Mouse (Mus musculus) megakaryocyte, embryonic 14.5 days (primary cell): ENCODE measurements around the gene Adm. TPM values are rescaled to one million over a fixed set of nuclear protein-coding genes. Genes with fewer than 3 reads are reported as not detected.
A peak's percentile ranks its signal among the peaks of the same experiment; 100 is the strongest.
"Not testable (repeated sequence)": the region's sequence is repeated elsewhere in the genome, so short reads cannot be mapped to it uniquely, and the experiment has no call there.

ENCODE experiments used
- H3K27me3 ChIP-seq: replicated peaks from 2 replicates; pipeline ENCODE3; 2012; ENCODE audit warnings: inconsistent platforms
- H3K36me3 ChIP-seq: replicated peaks from 2 replicates; pipeline ENCODE3; 2012; ENCODE audit warnings: low read length, inconsistent platforms, mixed read lengths
- H3K4me1 ChIP-seq: 2 replicates; pipeline ENCODE4 v1.6.1; 2012; ENCODE audit warnings: inconsistent platforms
- H3K4me3 ChIP-seq: replicated peaks from 2 replicates; pipeline ENCODE3; 2012; ENCODE audit warnings: moderate library complexity, mild to moderate bottlenecking, inconsistent platforms
- H3K9me3 ChIP-seq: 2 replicates; pipeline ENCODE4 v1.6.1; 2012; ENCODE audit warnings: inconsistent platforms
- FLI1 ChIP-seq: IDR thresholded peaks from 2 replicates; pipeline ENCODE4 v1.6.1; 2012; ENCODE audit warnings: low read length, inconsistent platforms, mixed read lengths
- GATA1 ChIP-seq: IDR thresholded peaks from 3 replicates; pipeline ENCODE4 v1.6.1; 2012; ENCODE audit warnings: mixed read lengths, low read length, inconsistent platforms, borderline replicate concordance
- polyA plus RNA-seq: library from polyadenylated mRNA; stranded (reverse); fragments of >175 nt; gene quantifications from 2 replicates; pipeline ENCODE4 v1.2.3, GENCODE M21; 2012; ENCODE audit warnings: low replicate concordance; ENCODE audit not compliant: insufficient read depth

Adm gene
- not detected in 2 replicates for polyA plus RNA-seq

DNA sequence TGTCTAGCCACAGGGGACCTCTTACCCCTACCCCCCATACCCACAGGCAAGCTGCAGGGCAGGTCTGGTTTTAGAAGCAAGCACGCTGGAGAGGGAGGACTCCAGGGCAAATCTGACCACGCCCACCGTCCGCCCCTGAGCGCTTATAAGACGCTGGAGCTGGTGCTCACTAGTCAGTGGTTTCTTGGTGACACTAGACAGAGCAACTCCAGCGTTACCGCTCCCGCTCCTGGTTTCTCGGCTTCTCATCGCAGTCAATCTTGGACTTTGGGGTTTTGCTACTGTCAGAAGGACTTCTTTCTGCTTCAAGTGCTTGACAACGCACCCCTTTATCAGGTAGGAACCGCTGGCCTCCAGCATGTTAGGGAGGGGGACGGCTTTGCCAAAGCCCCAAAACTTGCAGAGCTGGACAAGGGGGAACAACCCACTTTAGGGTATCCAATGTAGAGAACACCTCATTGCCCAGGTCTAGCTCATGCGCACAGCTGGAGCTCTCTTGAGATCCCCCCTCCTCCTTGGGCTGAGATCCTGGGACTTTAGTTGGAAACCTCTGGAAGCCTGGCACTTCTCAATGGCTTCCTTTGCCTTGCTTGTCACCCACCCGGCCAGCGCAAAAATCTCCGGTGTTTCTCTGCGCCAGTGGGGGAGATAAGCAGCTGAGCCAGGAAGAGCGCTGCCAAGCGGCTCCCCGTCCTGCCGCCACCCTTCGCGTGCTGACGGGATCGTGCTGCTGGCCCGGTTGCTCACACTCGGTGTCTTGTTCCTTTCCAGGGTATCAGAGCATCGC lies at the start of gene Adm:
Gene Adm, plus strand, starts transcription at position 176 of the 787 bp plus-strand sequence.
- no peaks in the 10 kb centered on the region for H3K36me3 ChIP-seq
- H3K4me3 ChIP-seq, result peak within 1 kb of the TSS; percentile 86
- H3K4me1 ChIP-seq, result peaks cover 55% of the 10 kb centered on the region
- no peaks in the 10 kb centered on the region for H3K9me3 ChIP-seq
- peaks cover 94% of the 10 kb centered on the region for H3K27me3 ChIP-seq
- TF ChIP-seq GATA1 (no peak), FLI1 (no peak)

DNA sequence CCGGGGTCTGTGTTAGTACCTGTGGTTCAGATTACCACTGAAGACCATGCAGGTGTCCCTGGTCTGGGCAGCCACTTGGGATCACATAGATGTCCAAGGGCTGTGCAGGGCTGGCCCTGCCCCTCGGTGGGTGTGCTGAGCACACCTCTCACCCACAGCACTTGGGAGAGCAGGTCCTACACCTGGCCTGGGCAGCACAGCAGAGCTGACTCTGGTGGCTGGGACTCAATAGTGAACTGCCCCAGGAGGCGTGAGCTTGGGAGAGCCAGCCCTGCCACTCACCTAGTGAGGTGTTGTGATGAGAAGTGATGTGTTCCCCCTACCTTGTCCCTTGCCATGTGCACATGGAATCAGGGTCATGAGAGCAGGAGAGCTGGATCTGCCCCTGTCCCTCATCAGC lies 43.8 kb upstream of the Adm start:
- TF ChIP-seq FLI1, result no peak
- TF ChIP-seq GATA1, result no peak
- Histone ChIP-seq H3K9me3 (no peaks in the 10 kb centered on the region), H3K4me3 (no peak overlapping the region), H3K27me3 (peaks cover 9% of the 10 kb centered on the region), H3K4me1 (no peaks in the 10 kb centered on the region), H3K36me3 (no peaks in the 10 kb centered on the region)

DNA sequence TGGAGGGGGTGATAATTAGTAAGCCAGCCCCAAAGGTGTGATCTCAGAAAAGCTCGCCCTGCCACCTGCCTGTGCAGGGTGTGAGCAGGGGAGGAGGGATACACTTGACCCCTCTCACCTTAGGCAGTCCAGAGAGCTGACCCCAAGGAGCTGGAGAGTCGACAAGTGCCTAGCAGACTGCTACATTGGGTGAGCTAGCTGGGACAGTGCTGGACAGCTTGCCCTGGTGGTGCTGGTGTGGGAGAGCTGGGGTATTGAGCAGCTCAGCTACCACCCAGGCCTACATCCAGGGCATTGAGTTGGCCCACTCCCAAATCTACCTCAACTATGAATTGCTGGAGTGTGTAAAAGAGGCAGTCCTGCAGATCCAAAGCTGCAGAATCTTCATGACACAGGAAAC lies 43.3 kb upstream of the Adm start:
- Histone ChIP-seq H3K4me3 (no peak overlapping the region), H3K27me3 (peaks cover 9% of the 10 kb centered on the region), H3K4me1 (no peaks in the 10 kb centered on the region), H3K36me3 (no peaks in the 10 kb centered on the region), H3K9me3 (no peaks in the 10 kb centered on the region)
- TF ChIP-seq FLI1 (no peak), GATA1 (no peak)

DNA sequence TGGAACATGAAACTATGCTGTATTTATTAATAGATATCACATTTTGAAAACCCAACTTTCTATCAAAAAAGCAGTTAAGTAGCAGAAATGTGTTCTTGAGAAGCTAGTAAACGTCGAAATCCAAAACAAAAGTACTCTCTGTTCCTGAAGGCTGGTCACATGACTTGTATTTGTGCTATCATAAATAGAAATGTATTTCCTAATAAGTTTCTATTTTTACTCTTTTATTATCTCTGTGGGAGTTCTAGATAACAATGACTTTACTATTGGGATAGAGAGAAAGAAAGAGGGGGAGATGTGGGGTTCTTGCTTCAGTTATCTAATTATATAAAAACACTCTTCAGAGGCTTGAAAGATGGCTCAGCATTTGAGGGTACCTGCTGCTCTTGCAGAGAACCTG lies 42.2 kb upstream of the Adm start:
- Histone ChIP-seq H3K27me3 (peaks cover 9% of the 10 kb centered on the region), H3K4me1 (no peaks in the 10 kb centered on the region), H3K36me3 (no peaks in the 10 kb centered on the region), H3K9me3 (no peaks in the 10 kb centered on the region), H3K4me3 (no peak overlapping the region)
- TF ChIP-seq GATA1 (no peak), FLI1 (no peak)

DNA sequence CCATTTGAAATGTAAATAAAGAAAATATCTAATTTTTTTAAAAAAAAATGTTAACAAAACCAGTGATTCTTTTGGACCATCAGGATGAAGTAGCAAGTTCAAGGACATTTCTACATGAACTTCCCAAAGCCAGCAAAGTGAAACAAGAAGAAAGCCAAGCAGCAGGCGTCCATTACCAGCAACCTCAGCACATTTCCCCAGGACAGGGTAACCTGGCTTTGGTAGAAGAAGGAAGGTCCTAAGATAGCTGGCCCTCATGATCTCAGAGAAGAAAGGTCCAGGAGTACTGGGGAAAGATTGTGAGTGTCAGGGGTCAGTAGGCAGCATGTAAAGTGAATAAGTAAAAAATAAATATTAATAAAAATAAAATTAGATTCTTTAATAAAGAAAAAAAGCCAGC lies 39.7 kb upstream of the Adm start:
- no peaks in the 10 kb centered on the region for H3K36me3 ChIP-seq
- TF ChIP-seq FLI1 (no peak), GATA1 (no peak)
- peaks cover 9% of the 10 kb centered on the region for H3K27me3 ChIP-seq
- no peaks in the 10 kb centered on the region for H3K4me1 ChIP-seq
- H3K9me3 ChIP-seq, result no peaks in the 10 kb centered on the region
- no peak overlapping the region for H3K4me3 ChIP-seq

DNA sequence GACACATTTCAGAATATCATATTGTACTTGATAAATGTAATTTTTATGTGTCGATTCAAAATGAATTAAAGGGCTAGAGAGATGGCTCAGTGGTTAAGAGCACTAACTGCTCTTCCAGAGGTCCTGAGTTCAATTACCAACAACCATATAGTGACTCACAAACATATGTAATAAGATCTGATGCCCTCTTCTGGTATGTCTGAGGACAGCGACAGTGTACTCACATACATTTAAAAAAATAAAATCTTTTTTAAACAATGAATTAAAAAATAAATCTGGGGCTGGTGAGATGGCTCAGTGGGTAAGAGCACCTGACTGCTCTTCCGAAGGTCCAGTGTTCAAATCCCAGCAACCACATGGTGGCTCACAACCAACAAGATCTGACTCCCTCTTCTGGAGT lies 33.5 kb upstream of the Adm start:
- not testable (repeated sequence) for H3K36me3 ChIP-seq, H3K4me1 ChIP-seq, H3K27me3 ChIP-seq, H3K4me3 ChIP-seq, H3K9me3 ChIP-seq

DNA sequence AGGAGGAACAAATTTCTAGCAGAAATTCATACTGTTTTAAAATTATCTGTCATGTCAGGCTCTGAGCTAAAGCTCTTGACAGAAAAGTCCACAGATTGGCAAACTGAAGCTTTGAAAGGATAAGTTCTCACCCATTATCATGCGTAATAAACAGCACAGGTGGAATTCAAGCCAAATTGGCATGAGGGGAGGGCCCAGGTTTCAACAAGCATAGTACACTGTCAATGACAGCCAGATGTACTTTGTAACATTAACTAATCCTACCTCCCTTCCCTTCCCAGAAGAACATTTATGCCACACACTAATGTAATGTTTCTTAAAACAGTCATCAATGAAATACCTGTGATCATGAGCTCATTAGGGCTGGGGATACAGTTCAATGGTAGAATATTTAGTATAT lies 30.3 kb upstream of the Adm start:
- no peak overlapping the region for H3K4me3 ChIP-seq
- TF ChIP-seq GATA1 (no peak), FLI1 (no peak)

DNA sequence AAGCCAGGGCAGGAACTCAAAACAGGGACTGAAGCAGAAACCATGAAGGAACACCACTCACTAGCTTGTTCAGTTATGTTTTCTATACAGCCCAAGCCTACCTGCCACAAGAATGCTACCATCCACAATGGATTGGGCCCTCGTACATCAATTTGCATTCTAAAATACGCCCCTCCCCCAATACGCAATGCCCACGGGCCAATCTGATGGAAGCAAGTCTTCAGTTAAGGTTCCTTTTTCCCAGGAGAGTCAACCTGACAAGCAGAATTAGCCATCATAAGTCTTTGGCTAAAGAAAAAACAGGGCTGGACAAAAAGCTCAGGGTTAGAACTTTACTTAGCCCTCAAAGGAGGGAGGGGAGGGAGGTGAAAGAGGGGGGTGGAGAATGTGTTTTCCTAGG lies 22.0 kb upstream of the Adm start:
- H3K4me3 ChIP-seq, result no peak overlapping the region
- peaks cover 11% of the 10 kb centered on the region for H3K9me3 ChIP-seq
- TF ChIP-seq FLI1 (no peak), GATA1 (no peak)
- peaks cover 30% of the 10 kb centered on the region for H3K27me3 ChIP-seq
- H3K36me3 ChIP-seq, result no peaks in the 10 kb centered on the region
- no peaks in the 10 kb centered on the region for H3K4me1 ChIP-seq

More for the DNA sequence above, 30.3 kb upstream of the Adm start:
- H3K36me3 ChIP-seq, result no peaks in the 10 kb centered on the region
- peaks cover 6% of the 10 kb centered on the region for H3K27me3 ChIP-seq
- H3K9me3 ChIP-seq, result peaks cover 6% of the 10 kb centered on the region
- H3K4me1 ChIP-seq, result no peaks in the 10 kb centered on the region

DNA sequence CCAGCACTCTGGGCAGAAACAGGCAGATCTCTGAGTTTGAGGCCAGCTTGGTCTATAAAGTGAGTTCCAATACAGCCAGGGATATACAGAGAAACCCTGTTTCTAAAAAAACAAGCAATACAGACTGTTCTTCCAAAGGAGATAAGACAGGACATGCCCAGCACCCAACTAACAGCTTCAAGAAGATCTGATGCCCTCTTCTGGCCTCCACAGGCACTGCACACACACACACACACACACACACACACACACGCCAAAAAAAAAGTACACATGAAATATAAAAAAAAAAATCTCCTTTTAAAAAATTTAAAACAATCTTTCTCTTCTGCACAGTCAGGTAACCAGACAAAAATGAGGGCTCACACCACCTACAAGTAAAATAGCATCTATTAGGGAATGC lies 20.6 kb upstream of the Adm start:
- Histone ChIP-seq H3K9me3 (peaks cover 11% of the 10 kb centered on the region), H3K4me3 (no peak overlapping the region), H3K4me1 (no peaks in the 10 kb centered on the region), H3K36me3 (no peaks in the 10 kb centered on the region), H3K27me3 (peaks cover 35% of the 10 kb centered on the region)
- TF ChIP-seq FLI1 (no peak), GATA1 (no peak)

DNA sequence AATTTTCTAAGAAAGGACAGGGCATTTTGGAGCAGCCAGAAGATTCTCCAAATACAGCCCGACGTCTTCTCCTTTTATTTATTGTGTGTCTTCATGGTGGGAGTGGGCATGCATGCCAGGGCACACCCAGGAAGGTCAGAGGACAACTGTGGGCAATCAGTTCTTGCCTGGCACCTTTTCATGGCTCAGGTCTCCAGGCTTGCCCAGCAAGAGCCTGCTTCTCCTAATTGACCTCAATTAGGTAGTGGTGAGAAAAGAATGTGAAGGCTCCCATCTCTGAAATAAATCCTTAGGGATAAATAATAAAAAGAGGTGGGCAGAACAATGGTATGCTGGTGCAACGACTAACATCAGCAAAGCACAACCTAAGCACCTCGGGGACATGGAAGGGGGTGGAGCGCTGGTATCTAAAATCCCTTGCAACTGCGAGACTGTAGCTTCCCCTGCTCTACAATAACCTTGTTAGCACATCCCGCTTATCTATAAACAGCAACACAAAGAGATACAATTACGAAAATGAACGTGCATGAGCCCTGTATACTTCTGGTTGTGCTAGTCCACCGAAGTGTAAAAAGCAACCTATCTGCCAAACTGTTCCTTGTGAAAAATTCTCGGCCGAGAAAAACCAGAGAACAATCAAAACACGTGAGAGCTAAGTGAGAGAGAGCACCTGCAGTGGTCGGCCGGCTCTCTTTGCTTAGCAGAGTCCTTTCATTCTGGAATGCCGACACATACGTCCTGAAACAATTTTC lies 13.9 kb upstream of the Adm start:
- Histone ChIP-seq H3K4me3 (peak overlapping the region; percentile 92), H3K27me3 (peaks cover 72% of the 10 kb centered on the region), H3K9me3 (0 out of 2 replicates have a peak, but pooled peaks cover 4% of the 10 kb centered on the region), H3K4me1 (peaks cover 24% of the 10 kb centered on the region), H3K36me3 (no peaks in the 10 kb centered on the region)
- no peak for TF ChIP-seq GATA1
- no peak for TF ChIP-seq FLI1
